Mouse (Mus musculus) mesoderm, embryonic 11.5 days (tissue): ENCODE data around the gene Il15.

Source experiments
- DNase-seq: peaks from one replicate; pipeline ENCODE4 v3.0.0-alpha.2; 2012; ENCODE audit warnings: low read depth, low spot score

The Il15 gene

GRCm38 (mm10) chr8:82402686-82403330 lies at the start of gene Il15:
Gene Il15, minus strand, starts transcription at chr8:82403222.
- no peak for DNase-seq

- no peak for DNase-seq
Measured at GRCm38 (mm10) chr8:82444897-82445296, 41.9 kb upstream of the Il15 start.

GRCm38 (mm10) chr8:82416587-82417340 lies 13.7 kb upstream of the Il15 start:
- DNase-seq = no peak

GRCm38 (mm10) chr8:82415485-82415884 lies 12.5 kb upstream of the Il15 start:
- DNase-seq = no peak

GRCm38 (mm10) chr8:82410135-82410534 lies 7.1 kb upstream of the Il15 start:
- DNase-seq = no peak

GRCm38 (mm10) chr8:82407060-82407459 lies 4.0 kb upstream of the Il15 start:
- no peak for DNase-seq

- no peak for DNase-seq
Measured at GRCm38 (mm10) chr8:82404068-82404467, 1.0 kb upstream of the Il15 start.

- no peak for DNase-seq
Measured at GRCm38 (mm10) chr8:82402261-82402685, 749 bp downstream of the Il15 start.

GRCm38 (mm10) chr8:82401490-82401889 lies 1.5 kb downstream of the Il15 start:
- DNase-seq = no peak

- DNase-seq = no peak
Measured at GRCm38 (mm10) chr8:82401059-82401458, 2.0 kb downstream of the Il15 start.

GRCm38 (mm10) chr8:82400376-82400775 lies 2.6 kb downstream of the Il15 start:
- DNase-seq = no peak

GRCm38 (mm10) chr8:82398546-82398945 lies 4.5 kb downstream of the Il15 start:
- DNase-seq = no peak

GRCm38 (mm10) chr8:82391258-82391657 lies 11.8 kb downstream of the Il15 start:
- DNase-seq = no peak

- no peak for DNase-seq
Measured at GRCm38 (mm10) chr8:82388356-82388902, 14.6 kb downstream of the Il15 start.

GRCm38 (mm10) chr8:82387614-82388013 lies 15.4 kb downstream of the Il15 start:
- DNase-seq = no peak

GRCm38 (mm10) chr8:82385867-82386266 lies 17.2 kb downstream of the Il15 start:
- no peak for DNase-seq

- no peak for DNase-seq
Measured at GRCm38 (mm10) chr8:82384458-82385234, 18.4 kb downstream of the Il15 start.

- no peak for DNase-seq
Measured at GRCm38 (mm10) chr8:82383346-82383745, 19.7 kb downstream of the Il15 start.

- DNase-seq = no peak
Measured at GRCm38 (mm10) chr8:82382316-82382715, 20.7 kb downstream of the Il15 start.

GRCm38 (mm10) chr8:82374470-82374869 lies 28.6 kb downstream of the Il15 start:
- no peak for DNase-seq

GRCm38 (mm10) chr8:82372846-82373245 lies 30.2 kb downstream of the Il15 start:
- no peak for DNase-seq

- DNase-seq = no peak
Measured at GRCm38 (mm10) chr8:82370657-82371056, 32.4 kb downstream of the Il15 start.
